Mouse (Mus musculus) naive thymus-derived CD4-positive, alpha-beta T cell, adult 2 months (primary cell): ENCODE measurements around the gene Pdss2.
"Not testable (repeated sequence)": the region's sequence is repeated elsewhere in the genome, so short reads cannot be mapped to it uniquely, and the experiment has no call there.

Experiments used
- DNase-seq: peaks from one replicate; pipeline ENCODE4 v3.0.0-alpha.2; 2011; ENCODE audit warnings: low read depth

The Pdss2 gene

DNA sequence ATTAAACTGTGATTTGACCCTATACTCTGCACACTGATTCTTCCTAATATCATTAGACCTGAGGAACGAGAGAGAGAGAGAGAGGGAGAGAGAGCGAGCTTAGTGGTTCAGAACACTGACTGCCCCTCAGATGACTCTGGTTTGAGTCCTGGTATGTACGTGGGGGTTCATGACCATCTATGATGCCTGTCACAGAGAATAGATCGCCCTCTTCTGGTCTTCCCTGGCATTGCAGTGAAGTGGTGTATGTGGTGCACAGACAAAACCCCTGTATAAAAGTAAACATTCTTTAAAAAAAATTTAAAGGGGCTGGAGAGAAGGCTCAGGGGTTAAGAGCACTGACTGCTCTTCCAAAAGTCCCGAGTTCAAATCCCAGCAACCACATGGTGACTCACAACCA is 157.0 kb downstream of the Pdss2 start:
- DNase-seq: peak; percentile 81

- DNase-seq: no peak
These were observed 157.7 kb downstream of the Pdss2 start for GRCm38 (mm10) chr10:43378732-43379644.

DNA sequence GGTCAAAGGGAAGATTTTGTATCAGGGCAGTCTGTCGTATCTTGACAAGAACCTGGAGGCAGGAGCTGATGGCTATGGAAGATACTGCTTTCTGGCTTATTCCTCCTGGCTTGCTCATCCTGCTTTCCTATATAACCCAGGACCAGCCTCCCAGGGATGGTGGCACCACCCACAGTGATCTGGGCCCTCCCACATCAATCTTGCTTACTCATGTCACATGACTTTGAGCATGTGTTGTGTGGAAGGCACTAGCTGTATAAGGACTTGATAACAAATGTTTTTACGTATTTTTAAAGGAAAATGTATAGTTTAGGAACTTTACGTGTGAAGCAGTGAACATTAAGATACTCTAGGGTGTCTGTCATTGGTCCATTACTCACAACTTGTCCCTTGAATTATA is 161.4 kb downstream of the Pdss2 start:
- DNase-seq: no peak

- DNase-seq: no peak
These were observed 163.3 kb downstream of the Pdss2 start for GRCm38 (mm10) chr10:43384623-43385022.

- no peak for DNase-seq
These were observed 171.6 kb downstream of the Pdss2 start for GRCm38 (mm10) chr10:43392921-43393320.

- DNase-seq: no peak
These were observed 172.5 kb downstream of the Pdss2 start for GRCm38 (mm10) chr10:43393818-43394217.

- DNase-seq: no peak
These were observed 174.5 kb downstream of the Pdss2 start for GRCm38 (mm10) chr10:43395824-43396223.

DNA sequence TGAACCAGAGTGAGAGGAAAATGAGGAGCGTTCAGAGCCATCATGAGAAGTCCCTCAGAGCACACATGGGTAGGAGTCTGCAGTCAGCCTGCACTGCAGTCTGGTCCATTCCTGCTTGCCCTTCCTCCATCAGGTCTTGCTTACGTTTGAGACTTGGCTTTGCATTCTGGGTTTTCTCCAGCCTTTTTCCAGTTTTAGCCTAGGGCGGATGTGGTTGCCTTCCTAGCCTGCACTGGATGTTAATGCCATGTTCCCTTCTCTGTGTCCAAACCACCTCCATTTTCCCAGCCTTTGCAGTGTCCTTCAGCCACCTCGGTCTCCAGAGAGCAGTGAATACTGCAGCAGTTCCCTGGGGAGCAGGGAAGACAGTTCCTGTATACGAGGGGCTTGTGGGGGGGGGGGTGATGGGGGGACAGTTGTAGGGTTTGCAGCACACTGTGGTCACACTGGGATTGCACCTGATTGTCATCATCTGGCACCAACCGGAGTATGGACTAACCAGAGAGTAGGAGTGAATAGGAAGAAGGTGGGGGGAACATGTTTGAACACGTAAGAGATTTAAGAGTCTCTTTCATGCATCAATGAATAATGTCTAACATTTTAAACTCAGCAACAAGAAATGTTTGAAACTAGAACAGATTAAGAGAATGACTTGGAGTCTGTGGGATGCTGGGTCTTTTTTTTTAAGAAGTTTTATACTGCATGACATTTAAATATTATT is 178.5 kb downstream of the Pdss2 start:
- DNase-seq: no peak

- DNase-seq: peak; percentile 25
These were observed 184.8 kb downstream of the Pdss2 start for GRCm38 (mm10) chr10:43406107-43406506.

- DNase-seq: no peak
These were observed 185.6 kb downstream of the Pdss2 start for GRCm38 (mm10) chr10:43406885-43407284.

DNA sequence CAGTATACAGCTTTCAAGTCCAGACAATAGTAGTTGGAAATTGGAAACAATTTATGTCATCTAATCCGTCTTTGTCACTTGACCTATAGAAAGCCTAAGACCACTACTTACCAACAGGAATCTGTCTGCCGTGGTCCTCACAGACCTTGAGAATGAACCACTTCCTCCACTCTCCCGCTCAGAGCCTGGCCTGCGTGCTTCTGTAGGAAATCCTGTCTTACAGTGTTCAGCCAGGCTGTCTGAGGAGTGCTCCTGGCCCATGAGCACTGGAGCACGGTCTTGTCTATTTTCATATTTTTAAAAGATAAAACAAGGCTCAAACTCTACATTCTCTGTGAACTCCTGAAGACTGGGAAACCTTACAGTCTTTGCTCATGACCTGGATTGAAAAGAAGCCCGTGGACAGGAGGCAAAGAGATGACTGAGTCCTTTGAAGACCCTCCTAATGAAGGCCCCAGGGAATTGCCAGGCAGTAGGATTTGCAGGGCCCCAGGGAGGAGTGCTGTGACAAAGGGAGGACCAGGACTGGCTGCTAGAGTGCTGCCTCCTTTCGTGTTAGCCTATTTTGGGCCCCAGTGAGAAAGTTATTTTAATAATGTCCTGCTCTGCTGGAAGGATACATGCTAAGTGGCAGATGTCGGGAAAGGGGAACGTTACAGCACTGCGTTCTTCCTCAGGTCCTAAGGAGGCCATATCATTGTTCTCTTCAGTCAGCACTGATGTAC is 188.4 kb downstream of the Pdss2 start:
- DNase-seq: no peak

DNA sequence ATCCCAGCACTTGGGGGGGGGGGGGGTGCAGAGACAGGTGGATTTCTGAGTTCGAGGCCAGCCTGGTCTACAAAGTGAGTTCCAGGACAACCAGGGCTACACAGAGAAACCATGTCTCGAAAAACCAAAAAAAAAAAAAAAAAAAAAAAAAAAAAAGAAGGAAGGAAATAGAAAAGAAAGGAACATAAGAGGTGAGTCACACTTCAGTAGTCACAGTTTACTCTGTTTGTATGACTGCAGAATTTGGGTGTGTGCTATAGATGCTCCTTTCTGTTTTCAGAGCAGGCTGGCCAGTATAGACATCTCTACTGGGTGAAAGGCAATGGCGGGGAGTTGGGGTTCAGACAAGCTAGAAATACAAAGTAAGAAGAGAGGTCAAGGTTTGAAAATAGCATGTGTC is 189.9 kb downstream of the Pdss2 start:
- not testable (repeated sequence) for DNase-seq

GRCm38 (mm10) chr10:43417346-43417745 is 196.1 kb downstream of the Pdss2 start:
- DNase-seq: no peak

GRCm38 (mm10) chr10:43420660-43421413 is 199.6 kb downstream of the Pdss2 start:
- DNase-seq: no peak

DNA sequence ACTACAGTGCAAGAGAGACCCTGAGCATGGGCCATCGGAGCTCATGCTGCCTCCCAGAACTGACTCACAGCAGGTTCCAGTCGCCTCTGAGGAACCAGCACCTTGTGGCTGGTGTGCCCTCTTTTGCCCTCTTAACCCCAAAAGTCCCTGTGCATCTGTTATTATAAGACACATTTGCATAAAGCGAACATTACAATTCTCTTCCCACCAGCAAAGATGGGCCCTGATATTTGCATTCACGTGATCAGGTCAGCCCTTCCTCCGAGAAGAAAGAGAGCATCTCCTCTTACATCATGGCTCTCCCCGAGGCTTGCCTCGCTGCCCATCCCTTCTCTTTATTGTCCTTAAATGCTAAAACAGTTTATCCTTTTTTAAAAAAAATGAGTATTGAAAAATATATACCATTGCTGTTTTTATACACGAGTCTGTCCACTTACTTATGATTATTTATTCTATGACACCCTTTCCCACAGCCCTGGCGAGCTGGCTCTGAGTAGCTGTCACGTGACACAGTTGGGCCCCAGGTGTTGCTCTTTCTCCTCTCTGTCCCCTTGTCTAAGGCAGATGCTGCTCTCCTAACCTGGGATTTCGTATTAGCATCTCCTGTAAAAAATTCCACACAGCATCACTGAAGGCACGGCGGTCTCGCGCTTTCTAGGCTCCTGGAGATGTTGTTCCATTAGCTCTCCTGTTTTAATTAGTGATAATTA is 200.9 kb downstream of the Pdss2 start:
- DNase-seq: no peak

DNA sequence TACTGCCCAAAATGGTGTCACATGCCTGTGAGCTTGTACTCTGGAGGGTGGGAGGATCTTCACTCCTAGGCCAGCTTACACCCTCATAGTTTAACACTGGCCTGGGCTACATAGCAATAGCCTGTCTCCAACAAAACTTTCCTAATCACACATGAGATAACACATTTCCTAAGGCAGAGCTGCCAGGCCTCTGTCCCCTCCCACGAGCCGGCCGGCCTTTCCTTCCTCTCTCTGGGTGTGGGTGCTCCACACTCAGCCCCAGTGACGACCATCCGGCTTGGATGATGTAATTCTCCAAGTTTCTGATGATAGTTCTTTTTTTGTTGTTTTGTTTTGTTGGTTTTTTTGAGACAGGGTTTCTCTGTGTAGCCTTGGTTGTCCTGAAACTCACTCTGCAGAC is 203.3 kb downstream of the Pdss2 start:
- no peak for DNase-seq

DNA sequence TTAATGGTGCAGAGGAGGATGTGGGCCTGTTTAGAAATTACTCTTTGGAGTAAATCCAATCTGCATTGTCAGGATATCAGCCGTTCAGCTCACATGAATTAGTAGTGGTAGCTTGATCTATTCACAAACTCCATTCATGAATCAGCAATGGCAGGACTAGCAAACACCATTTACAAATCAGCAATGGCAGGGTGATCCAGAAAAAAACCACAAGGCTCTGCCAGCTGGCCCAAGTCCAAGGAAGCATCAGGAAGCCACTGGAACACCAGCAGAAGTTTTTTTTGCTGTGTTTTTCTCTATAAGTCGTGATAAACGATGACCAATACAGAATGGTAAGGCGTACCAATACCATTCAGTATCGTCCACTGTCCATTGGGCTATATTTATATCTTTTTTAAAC is 209.3 kb downstream of the Pdss2 start:
- no peak for DNase-seq

- no peak for DNase-seq
These were observed 213.0 kb downstream of the Pdss2 start for GRCm38 (mm10) chr10:43434326-43434725.

GRCm38 (mm10) chr10:43435757-43436156 is 214.5 kb downstream of the Pdss2 start:
- DNase-seq: no peak

GRCm38 (mm10) chr10:43439492-43439941 is 218.2 kb downstream of the Pdss2 start:
- no peak for DNase-seq

DNA sequence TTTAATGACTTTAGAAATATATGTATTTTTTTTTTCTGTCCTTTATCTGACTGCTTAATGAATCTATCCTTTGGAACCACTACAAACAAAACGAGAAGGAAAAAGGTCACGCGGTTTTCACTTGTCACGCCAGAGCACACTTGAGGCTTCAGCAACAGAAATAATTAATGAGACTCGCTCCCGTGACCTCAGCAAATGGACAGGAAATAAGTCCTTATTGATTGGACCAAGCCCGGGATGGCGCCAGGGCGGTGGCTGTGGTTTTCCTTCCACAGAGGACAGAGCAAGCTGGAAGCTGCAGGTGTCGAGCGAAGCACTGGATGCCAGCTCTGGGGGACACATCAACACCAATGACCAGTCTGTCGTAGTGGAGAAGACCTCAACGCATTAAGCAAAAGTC is 218.8 kb downstream of the Pdss2 start:
- no peak for DNase-seq
